In the genomic region with DNA sequence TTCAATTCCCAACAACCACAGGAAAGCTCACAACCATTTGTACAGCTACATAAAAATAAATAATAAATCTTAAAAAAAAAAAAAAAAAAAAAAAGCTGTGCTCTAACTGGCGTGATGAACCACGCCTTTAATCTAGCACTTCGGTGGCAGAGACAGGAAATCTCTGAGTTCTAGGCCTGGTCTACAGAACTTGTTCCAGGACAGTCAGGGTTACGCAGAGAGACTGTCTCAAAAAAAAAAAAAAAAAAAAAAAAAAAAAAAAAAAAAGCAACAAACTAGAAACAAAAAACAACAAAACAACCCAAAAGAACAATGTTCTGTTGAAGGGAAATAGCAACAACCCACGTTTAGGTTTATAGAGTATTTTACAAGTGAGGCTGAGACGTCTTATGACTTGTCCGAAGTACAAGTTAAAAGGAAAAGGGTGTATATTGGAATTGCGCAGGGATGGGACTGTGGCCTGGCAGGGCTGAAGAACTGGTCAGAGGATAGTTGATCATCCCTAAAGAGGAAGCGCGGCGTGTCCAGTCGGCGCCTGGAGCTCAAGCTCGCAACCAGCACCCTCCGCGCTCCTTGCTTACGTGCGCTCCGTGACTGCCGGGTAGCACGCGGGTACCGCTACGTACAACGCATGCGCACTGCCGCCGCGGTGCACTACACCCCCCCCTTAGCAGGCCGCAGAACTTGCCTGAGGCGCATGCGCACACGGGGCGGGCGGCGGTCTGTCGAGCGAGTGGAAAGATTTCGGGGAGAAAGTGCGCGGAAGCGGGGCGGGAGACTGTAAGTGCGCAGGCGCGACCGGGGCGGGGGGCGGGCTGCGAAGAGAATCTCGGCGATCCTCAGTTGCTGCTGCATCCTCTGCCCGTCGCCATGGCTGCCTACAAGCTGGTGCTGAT, we compare ENCODE assay signal across 8 mouse cellular contexts. TPM values are rescaled to one million over a fixed set of nuclear protein-coding genes. Genes with fewer than 3 reads are reported as not detected.
A peak's percentile ranks its signal among the peaks of the same experiment; 100 is the strongest.
DNase-seq lines count a peak whose midpoint lies in the region; ATAC-seq and TF ChIP-seq lines count a peak whose summit lies in the region.

TSS of gene Pgam1 (plus strand) at position 746 of the 896 bp plus-strand sequence.

- TF ChIP-seq RAD21 in MEL (IDR thresholded peaks at IDR 0.05; ENCODE audit: low read depth, low read length), result no peak

- H3K4me1 ChIP-seq in MEL (ENCODE audit: control insufficient read depth in 1 of 2, insufficient read depth in 2 of 2, low read length in 2 of 2), result peaks cover 14 to 35% of the 10 kb centered on the region in 2 experiments
- H3K4me1 ChIP-seq in cerebellum, adult 2 months (ENCODE audit: control insufficient read depth, insufficient read depth, low read length), result peaks cover 4% of the 10 kb centered on the region; the same call in 1 of the 2 replicates
- H3K4me1 ChIP-seq in forebrain, postnatal 0 days (ENCODE audit: insufficient read depth), result peaks cover 19% of the 10 kb centered on the region
- H3K4me1 ChIP-seq in lung, embryonic 15.5 days, result peaks cover 41% of the 10 kb centered on the region

- H3K9me3 ChIP-seq in MEL (replicated peaks; ENCODE audit: insufficient read depth, low read length), result no peaks in the 10 kb centered on the region
- H3K9me3 ChIP-seq in forebrain, postnatal 0 days (ENCODE audit: low read length), result no peaks in the 10 kb centered on the region
- H3K9me3 ChIP-seq in lung, embryonic 15.5 days, result no peaks in the 10 kb centered on the region

- peaks cover 18 to 41% of the 10 kb centered on the region in 2 experiments for H3K36me3 ChIP-seq in MEL (ENCODE audit: control insufficient read depth in 1 of 2, insufficient read depth in 2 of 2, low read length in 2 of 2)
- H3K36me3 ChIP-seq in forebrain, postnatal 0 days (ENCODE audit: insufficient read depth), result peaks cover 8% of the 10 kb centered on the region
- H3K36me3 ChIP-seq in lung, embryonic 15.5 days, result peaks cover 11% of the 10 kb centered on the region

- peak within 1 kb of the TSS; percentile 80 to 85 for H3K4me3 ChIP-seq in MEL (ENCODE audit: control insufficient read depth in 1 of 2, insufficient read depth in 1 of 2, low read depth in 2 of 2, low read length in 2 of 2)
- peak within 1 kb of the TSS; percentile 100 for H3K4me3 ChIP-seq in cerebellum, adult 2 months (replicated peaks; ENCODE audit: insufficient read depth, low read depth, low read length)
- peak within 1 kb of the TSS; percentile 85 for H3K4me3 ChIP-seq in forebrain, postnatal 0 days (ENCODE audit: low read depth, low read length)
- H3K4me3 ChIP-seq in lung, embryonic 15.5 days, result peak within 1 kb of the TSS; percentile 87

- DNase-seq in MEL (ENCODE audit: low read depth, low spot score), result peak; percentile 100
- DNase-seq in cerebellum, adult 2 months, result peak; percentile 97
- DNase-seq in forebrain, postnatal 0 days, result peak; percentile 100
- DNase-seq in heart, postnatal 4 days, result peak; percentile 98
- peak; percentile 91 to 95 for DNase-seq in layer of hippocampus, adult 8-10 months (ENCODE audit: low spot score in 2 of 2)
- peak; percentile 95 for DNase-seq in ovary, adult 18-20 months (ENCODE audit: low spot score)
- peak; percentile 100 for DNase-seq in thymus, postnatal 0 days (ENCODE audit: low spot score)

- peak within 1 kb of the TSS; percentile 88 for H3K27ac ChIP-seq in MEL (ENCODE audit: control insufficient read depth, low read depth, low read length)
- H3K27ac ChIP-seq in cerebellum, adult 2 months (ENCODE audit: insufficient read depth, low read length), result peak within 1 kb of the TSS; percentile 90
- H3K27ac ChIP-seq in forebrain, postnatal 0 days (ENCODE audit: low read depth, low read length), result peak within 1 kb of the TSS; percentile 84
- peak within 1 kb of the TSS; percentile 96 for H3K27ac ChIP-seq in lung, embryonic 15.5 days

- no peak for TF ChIP-seq CTCF in MEL (IDR thresholded peaks at IDR 0.05 in 2 of 3, conservative IDR thresholded peaks at IDR 0.05 in 1 of 3; ENCODE audit: control insufficient read depth in 1 of 3, insufficient read depth in 1 of 3, low read depth in 2 of 3, low read length in 3 of 3, poor library complexity in 1 of 3, severe bottlenecking in 1 of 3)
- TF ChIP-seq CTCF in cerebellum, adult 2 months (IDR thresholded peaks at IDR 0.05; ENCODE audit: borderline replicate concordance, insufficient read depth, low read depth, low read length), result no peak
- no peak for TF ChIP-seq CTCF in forebrain, postnatal 0 days (IDR thresholded peaks at IDR 0.05; ENCODE audit: low read depth)

- 3% methylated on average over 54 of the region's 54 CpGs for WGBS in cerebellum, adult 2 months
- WGBS in forebrain, postnatal 0 days, result 4% methylated on average over 50 of the region's 54 CpGs
- 4% methylated on average over 53 of the region's 54 CpGs for WGBS in lung, embryonic 15.5 days

- peak; percentile 97 for ATAC-seq in forebrain, postnatal 0 days
- ATAC-seq in lung, embryonic 15.5 days (ENCODE audit: borderline replicate concordance, extremely low read depth, low FRiP score, low TSS enrichment), result peak; percentile 95

- H3K9ac ChIP-seq in MEL (ENCODE audit: control insufficient read depth, low read depth, low read length, poor library complexity, severe bottlenecking), result peak within 1 kb of the TSS; percentile 81
- H3K9ac ChIP-seq in forebrain, postnatal 0 days, result peak within 1 kb of the TSS; percentile 85
- peak within 1 kb of the TSS; percentile 90 for H3K9ac ChIP-seq in lung, embryonic 15.5 days

- TF ChIP-seq POLR2A in MEL (IDR thresholded peaks at IDR 0.05; ENCODE audit: control insufficient read depth in 1 of 2, insufficient read depth in 1 of 2, low read depth in 1 of 2, low read length in 2 of 2, poor library complexity in 1 of 2), result peak; percentile 81 to 97
- TF ChIP-seq POLR2A in cerebellum, adult 2 months (IDR thresholded peaks at IDR 0.05; ENCODE audit: borderline replicate concordance, insufficient read depth, low read length), result peak; percentile 89

- peaks cover 33% of the 10 kb centered on the region for H3K79me2 ChIP-seq in MEL (ENCODE audit: control insufficient read depth, insufficient read depth, low read length, poor library complexity)

- no peaks in the 10 kb centered on the region for H3K27me3 ChIP-seq in MEL (ENCODE audit: control insufficient read depth in 1 of 2, insufficient read depth in 2 of 2, low read length in 2 of 2)
- no peaks in the 10 kb centered on the region for H3K27me3 ChIP-seq in cerebellum, adult 2 months (ENCODE audit: control insufficient read depth, insufficient read depth, low read length)
- no peaks in the 10 kb centered on the region for H3K27me3 ChIP-seq in forebrain, postnatal 0 days (ENCODE audit: insufficient read depth, low read length)
- no peaks in the 10 kb centered on the region for H3K27me3 ChIP-seq in lung, embryonic 15.5 days

- peak in 1 of 2 experiments; percentile 12; a peak in 1 of 4 replicates for TF ChIP-seq EP300 in MEL (IDR thresholded peaks at IDR 0.05; ENCODE audit: low read depth in 1 of 2, low read length in 2 of 2)

- peak within 1 kb of the TSS; percentile 86 for H3K4me2 ChIP-seq in forebrain, postnatal 0 days (ENCODE audit: low read depth)
- H3K4me2 ChIP-seq in lung, embryonic 15.5 days, result peak within 1 kb of the TSS; percentile 80

TF ChIP-seq in MEL, 35 proteins besides CTCF, POLR2A, EP300 and RAD21 (continues in another document):
- TF ChIP-seq ZNF384 (IDR thresholded peaks at IDR 0.05; ENCODE audit: low read depth, low read length) (peak; percentile 93), TBP (IDR thresholded peaks at IDR 0.05; ENCODE audit: low read depth, low read length) (0 out of 2 replicates have a peak, but pooled peaks have one; percentile 33), SIN3A (IDR thresholded peaks at IDR 0.05; ENCODE audit: low read length) (peak; percentile 72), GATA1 (IDR thresholded peaks at IDR 0.05; ENCODE audit: low read depth, low read length) (no peak), NELFE (IDR thresholded peaks at IDR 0.05; ENCODE audit: low read depth, low read length) (peak; percentile 87), BHLHE40 (IDR thresholded peaks at IDR 0.05; ENCODE audit: borderline replicate concordance, low read depth, low read length) (no peak), ZKSCAN1 (IDR thresholded peaks at IDR 0.05; ENCODE audit: low read depth, low read length) (no peak), MYB (IDR thresholded peaks at IDR 0.05; ENCODE audit: low read depth, low read length) (no peak), USF2 (IDR thresholded peaks at IDR 0.05; ENCODE audit: borderline replicate concordance in 1 of 2, insufficient read depth in 1 of 2, low read depth in 1 of 2, low read length in 2 of 2) (no peak), MAX (IDR thresholded peaks at IDR 0.05; ENCODE audit: low read length) (peak; percentile 95), JUND (IDR thresholded peaks at IDR 0.05; ENCODE audit: low read depth, low read length) (no peak), MYC (IDR thresholded peaks at IDR 0.05; ENCODE audit: low read depth, low read length) (peak; percentile 93), KAT2A (conservative IDR thresholded peaks at IDR 0.05; ENCODE audit: low read depth, low read length) (no peak; the same call in 1 of the 2 replicates), POLR2AphosphoS5 (IDR thresholded peaks at IDR 0.05; ENCODE audit: borderline replicate concordance, low read depth, low read length) (0 out of 2 replicates have a peak, but pooled peaks have one; percentile 16), TCF12 (IDR thresholded peaks at IDR 0.05; ENCODE audit: low read depth, low read length) (peak; percentile 16; the same call in 1 of the 2 replicates), RCOR1 (IDR thresholded peaks at IDR 0.05; ENCODE audit: low read depth, low read length) (peak; percentile 45; the same call in 1 of the 2 replicates), MEF2A (IDR thresholded peaks at IDR 0.05; ENCODE audit: extremely low read depth, insufficient replicate concordance, low read depth, low read length, poor library complexity, severe bottlenecking) (no peak), USF1 (IDR thresholded peaks at IDR 0.05; ENCODE audit: low read depth, low read length) (peak; percentile 71), GABPA (IDR thresholded peaks at IDR 0.05; ENCODE audit: low read depth, low read length) (no peak), MAFK (IDR thresholded peaks at IDR 0.05; ENCODE audit: borderline replicate concordance, low read depth, low read length) (no peak)

RNA-seq across cellular contexts. Expression of gene Pgam1, which starts in this region (rescaled TPM):
- 267 and 714 TPM in 2 replicates for total RNA-seq in MEL (2012; rRNA removed)
- polyA plus RNA-seq in MEL (2012; ENCODE audit: insufficient read depth in 1 of 2, insufficient read length in 2 of 2, low read depth in 1 of 2, low replicate concordance in 2 of 2, missing spikeins in 1 of 2), result 100 to 1,000 TPM; 220 to 756 TPM
- polyA plus RNA-seq in cerebellum, adult 2 months (2012; rRNA removed), result 858 and 879 TPM in 2 replicates
- total RNA-seq in forebrain, postnatal 0 days (2014; rRNA removed), result 400 and 416 TPM in 2 replicates
- polyA plus RNA-seq in forebrain, postnatal 0 days (2015; fragmentation: Nextera tagmentation; extraction: Ambion mirVana), result 501 and 537 TPM in 2 replicates
- total RNA-seq in heart, postnatal 4 days (2021), result 100 to 1,000 TPM; 150 to 162 TPM
- 100 to 1,000 TPM; 520 to 573 (median 534) TPM for total RNA-seq in layer of hippocampus, adult 8-10 months (2022)
- polyA plus RNA-seq in lung, embryonic 15.5 days (2015; fragmentation: Nextera tagmentation; extraction: Ambion mirVana), result 619 and 635 TPM in 2 replicates
- 251 and 275 TPM in 2 replicates for polyA plus RNA-seq in thymus, postnatal 0 days (2015; fragmentation: Nextera tagmentation; extraction: Ambion mirVana)

Comparison
In these comparisons a context has a peak if more than half of its experiments do, and no peak if none do; other contexts are left out.
1. Peak in every context shown above with its lines: DNase-seq, ATAC-seq, H3K4me3 ChIP-seq and H3K27ac ChIP-seq.